Mouse (Mus musculus): ENCODE measurements around the gene Map7.

The Map7 gene

GRCm38 (mm10) chr10:20148130-20148772, at the start of gene Map7:
Gene Map7 (plus strand): TSS chr10:20148471.
- no peak for DNase-seq (ENCODE audit: low read depth)

GRCm38 (mm10) chr10:20101456-20101855, 46.8 kb upstream of the Map7 start:
- DNase-seq (ENCODE audit: low read depth) = no peak

GRCm38 (mm10) chr10:20104271-20104931, 43.9 kb upstream of the Map7 start:
- peak; percentile 92 for DNase-seq (ENCODE audit: low read depth)

GRCm38 (mm10) chr10:20105575-20105974, 42.7 kb upstream of the Map7 start:
- peak; percentile 53 for DNase-seq (ENCODE audit: low read depth)

GRCm38 (mm10) chr10:20107031-20107430, 41.2 kb upstream of the Map7 start:
- no peak for DNase-seq (ENCODE audit: low read depth)

GRCm38 (mm10) chr10:20111508-20111907, 36.8 kb upstream of the Map7 start:
- DNase-seq (ENCODE audit: low read depth) = no peak

GRCm38 (mm10) chr10:20112026-20112973, 36.0 kb upstream of the Map7 start:
- no peak for DNase-seq (ENCODE audit: low read depth)

- DNase-seq (ENCODE audit: low read depth) = peak; percentile 50
These were observed 28.5 kb upstream of the Map7 start for GRCm38 (mm10) chr10:20119504-20120425.

- no peak for DNase-seq (ENCODE audit: low read depth)
These were observed 26.3 kb upstream of the Map7 start for GRCm38 (mm10) chr10:20121981-20122380.

GRCm38 (mm10) chr10:20123401-20123800, 24.9 kb upstream of the Map7 start:
- DNase-seq (ENCODE audit: low read depth) = no peak

GRCm38 (mm10) chr10:20124576-20124975, 23.7 kb upstream of the Map7 start:
- DNase-seq (ENCODE audit: low read depth) = no peak

- peak; percentile 30 for DNase-seq (ENCODE audit: low read depth)
These were observed 23.0 kb upstream of the Map7 start for GRCm38 (mm10) chr10:20125226-20125625.

- DNase-seq (ENCODE audit: low read depth) = no peak
These were observed 15.2 kb upstream of the Map7 start for GRCm38 (mm10) chr10:20132933-20133652.

GRCm38 (mm10) chr10:20135350-20136058, 12.8 kb upstream of the Map7 start:
- DNase-seq (ENCODE audit: low read depth) = no peak

GRCm38 (mm10) chr10:20136505-20136904, 11.8 kb upstream of the Map7 start:
- no peak for DNase-seq (ENCODE audit: low read depth)

GRCm38 (mm10) chr10:20141376-20141775, 6.9 kb upstream of the Map7 start:
- no peak for DNase-seq (ENCODE audit: low read depth)

- no peak for DNase-seq (ENCODE audit: low read depth)
These were observed 476 bp downstream of the Map7 start for GRCm38 (mm10) chr10:20148773-20149120.

GRCm38 (mm10) chr10:20149121-20149834, 1.0 kb downstream of the Map7 start:
- DNase-seq (ENCODE audit: low read depth) = no peak

- no peak for DNase-seq (ENCODE audit: low read depth)
These were observed 1.6 kb downstream of the Map7 start for GRCm38 (mm10) chr10:20149835-20150355.
